Mouse (Mus musculus) bone marrow macrophage, adult 2 months (primary cell): ENCODE measurements around the gene Cep112.

Experiments
- CTCF ChIP-seq: IDR thresholded peaks from 2 replicates; pipeline ENCODE4 v1.5.1; 2012; ENCODE audit warnings: low read depth, mild to moderate bottlenecking, low read length, moderate library complexity
- POLR2A ChIP-seq: IDR thresholded peaks from 2 replicates; pipeline ENCODE4 v1.6.1; 2012; ENCODE audit warnings: mild to moderate bottlenecking, low read depth, low read length, borderline replicate concordance

GRCm38 (mm10) chr11:108384920-108385665 lies 39.9 kb upstream of the Cep112 start:
- TF ChIP-seq POLR2A, result no peak
- no peak for TF ChIP-seq CTCF
